Mouse (Mus musculus) liver, embryonic 13.5 days (tissue): ENCODE measurements around the gene Vps13d. TPM values are rescaled to one million over a fixed set of nuclear protein-coding genes. Genes with fewer than 3 reads are reported as not detected.

ENCODE experiments used
- ATAC-seq: fragments of 200-750 bp; cut with Nextera tagmentation; 2 replicates; pipeline ENCODE4 v1.8.0; 2017; ENCODE audit warnings: low read depth, mild to moderate bottlenecking, moderate number of reproducible peaks, moderate library complexity
- DNase-seq: peaks from one replicate; pipeline ENCODE4 v3.0.0; 2022
- H3K27ac ChIP-seq: fragments of 300-500 bp; sonication (generic); 2 replicates; pipeline ENCODE4 v1.5.1; 2015; ENCODE audit warnings: moderate library complexity, mild to moderate bottlenecking, inconsistent platforms
- H3K27me3 ChIP-seq: fragments of 300-500 bp; sonication (generic); 2 replicates; pipeline ENCODE4 v1.6.1; 2015; ENCODE audit warnings: mild to moderate bottlenecking, inconsistent platforms
- H3K36me3 ChIP-seq: fragments of 300-500 bp; sonication (generic); 2 replicates; pipeline ENCODE4 v1.6.1; 2015; ENCODE audit warnings: mild to moderate bottlenecking, inconsistent platforms
- H3K4me1 ChIP-seq: fragments of 300-500 bp; sonication (generic); replicated peaks from 2 replicates; pipeline ENCODE4 v1.6.1; 2015; ENCODE audit warnings: inconsistent platforms
- H3K4me2 ChIP-seq: fragments of 300-500 bp; sonication (generic); 2 replicates; pipeline ENCODE4 v1.6.1; 2015; ENCODE audit warnings: inconsistent platforms, mild to moderate bottlenecking, moderate library complexity
- H3K4me3 ChIP-seq: fragments of 300-500 bp; sonication (generic); replicated peaks from 2 replicates; pipeline ENCODE4 v1.5.1; 2015; ENCODE audit warnings: mild to moderate bottlenecking, inconsistent platforms
- H3K9ac ChIP-seq: fragments of 300-500 bp; sonication (generic); 2 replicates; pipeline ENCODE4 v1.6.1; 2015; ENCODE audit warnings: mild to moderate bottlenecking, inconsistent platforms
- H3K9me3 ChIP-seq: fragments of 300-500 bp; sonication (generic); replicated peaks from 2 replicates; pipeline ENCODE4 v1.6.1; 2016; ENCODE audit warnings: inconsistent platforms
- WGBS: fragments of 180-500 bp; shearing (Covaris S2); methylation state at CpG from one replicate; pipeline ENCODE4 v1.1.7; 2015; ENCODE audit not compliant: insufficient replicate concordance; 5-methylcytosine and 5-hydroxymethylcytosine counted together
- polyA plus RNA-seq: library from polyadenylated mRNA; unstranded; fragments of >200 nt; fragmentation: Nextera tagmentation; extraction: Ambion mirVana; gene quantifications from 2 replicates; pipeline ENCODE4 v1.2.1, GENCODE M21; 2015

Gene Vps13d
- polyA plus RNA-seq, 1 experiment from 2014 or later, result 3.5 TPM

DNA sequence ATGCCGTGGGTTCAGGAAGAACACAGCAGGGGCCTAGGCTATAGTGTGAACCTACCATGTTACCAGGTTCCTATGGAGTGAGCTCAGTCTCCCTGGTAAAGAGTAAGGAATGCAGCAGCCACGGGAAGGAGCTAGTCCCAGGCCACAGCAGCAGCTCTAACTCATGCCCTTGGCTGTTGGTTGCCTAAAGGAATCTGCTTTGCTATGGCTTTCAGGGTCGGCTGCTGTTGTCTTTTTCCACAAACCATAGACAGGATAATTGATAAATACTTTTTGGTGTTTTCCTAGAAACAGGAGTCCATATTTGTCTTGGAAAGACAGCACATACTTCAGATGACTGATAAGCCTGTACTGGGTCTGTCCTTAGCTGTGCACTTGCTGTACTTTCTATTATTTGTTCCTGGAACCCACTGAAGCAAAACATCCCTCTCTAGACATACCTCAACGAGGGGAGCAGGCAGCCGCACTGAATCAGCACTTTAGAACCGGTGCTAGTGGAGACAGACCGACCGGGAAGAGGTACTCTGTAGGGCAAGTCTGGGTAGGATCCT is 210.9 kb downstream of the Vps13d start:
- peaks cover 39% of the 10 kb centered on the region for H3K4me1 ChIP-seq
- H3K9me3 ChIP-seq, result no peaks in the 10 kb centered on the region
- ATAC-seq, result no peak
- H3K27ac ChIP-seq, result no peak overlapping the region
- WGBS, result 54% methylated on average over 8 of the region's 8 CpGs
- H3K4me2 ChIP-seq, result no peak overlapping the region
- no peaks in the 10 kb centered on the region for H3K27me3 ChIP-seq
- no peak overlapping the region for H3K4me3 ChIP-seq
- H3K36me3 ChIP-seq, result no peaks in the 10 kb centered on the region
- DNase-seq, result no peak
- H3K9ac ChIP-seq, result no peak overlapping the region

DNA sequence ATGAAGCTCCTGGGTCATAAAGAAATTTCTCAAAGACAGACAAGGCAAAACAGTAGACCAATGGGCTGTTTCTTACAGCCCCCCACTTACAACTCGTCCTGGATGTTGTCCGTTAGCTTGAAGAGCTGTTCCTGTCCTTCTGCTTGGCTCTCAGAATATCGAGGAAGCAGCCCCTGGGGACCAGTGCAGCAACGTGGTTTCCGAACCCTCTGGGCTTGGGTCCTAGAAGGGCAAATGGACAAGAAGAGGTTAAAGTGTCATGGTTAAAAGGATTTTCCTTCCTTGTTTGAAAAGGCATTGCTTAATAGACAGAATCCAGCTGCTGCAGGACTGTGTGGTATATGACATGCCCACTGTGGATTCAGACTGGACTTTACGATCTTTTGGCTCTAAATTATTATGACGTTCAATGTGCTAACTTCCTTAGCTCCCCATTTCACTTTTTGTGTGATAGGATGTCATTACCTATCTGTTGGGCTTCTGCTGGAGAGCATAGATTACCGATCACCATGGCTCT is 211.5 kb downstream of the Vps13d start:
- H3K36me3 ChIP-seq, result no peaks in the 10 kb centered on the region
- H3K9ac ChIP-seq, result no peak overlapping the region
- WGBS, result 72% methylated on average over 8 of the region's 8 CpGs
- no peak overlapping the region for H3K4me2 ChIP-seq
- no peaks in the 10 kb centered on the region for H3K27me3 ChIP-seq
- ATAC-seq, result no peak
- no peaks in the 10 kb centered on the region for H3K9me3 ChIP-seq
- DNase-seq, result no peak
- H3K4me3 ChIP-seq, result no peak overlapping the region
- H3K4me1 ChIP-seq, result peaks cover 35% of the 10 kb centered on the region
- no peak overlapping the region for H3K27ac ChIP-seq

DNA sequence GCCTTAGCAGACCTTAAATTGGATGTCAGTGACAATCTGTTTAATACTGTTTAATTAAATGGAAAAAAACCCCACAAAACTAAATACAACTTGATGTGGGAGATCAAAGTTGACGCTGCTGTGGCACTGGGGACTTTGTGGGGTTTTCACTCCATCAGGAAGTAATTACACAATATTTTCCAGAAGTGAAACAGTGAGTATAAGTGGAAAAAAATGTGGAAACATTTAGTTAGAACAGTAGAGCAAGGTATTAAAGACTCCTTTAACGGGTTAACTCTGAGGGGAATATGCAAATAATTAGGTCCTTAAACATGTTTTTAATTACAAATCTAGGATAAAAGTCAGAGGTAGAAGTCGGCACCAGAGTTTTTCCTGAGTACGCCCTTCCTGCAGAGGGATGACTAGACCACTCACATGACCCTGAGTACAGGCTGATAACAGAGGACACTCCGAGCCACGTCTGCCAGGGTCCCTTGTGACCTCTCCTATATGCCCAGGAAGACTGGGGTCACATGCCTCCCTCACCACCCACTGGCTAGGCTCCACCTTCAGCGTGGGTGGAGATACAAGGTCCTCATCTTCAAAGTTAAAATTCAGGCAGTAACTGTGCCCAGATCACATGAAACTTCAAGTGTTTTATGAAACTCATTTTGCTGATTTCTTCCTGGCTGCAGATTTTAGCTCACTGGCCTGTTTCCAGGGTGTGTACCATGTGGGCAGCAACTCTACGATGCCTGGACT is 213.8 kb downstream of the Vps13d start:
- DNase-seq, result peak; percentile 72
- Histone ChIP-seq H3K27me3 (no peaks in the 10 kb centered on the region), H3K9me3 (no peaks in the 10 kb centered on the region), H3K4me3 (no peak overlapping the region), H3K36me3 (peaks cover 6% of the 10 kb centered on the region), H3K4me2 (no peak overlapping the region), H3K4me1 (peaks cover 40% of the 10 kb centered on the region), H3K9ac (no peak overlapping the region), H3K27ac (0 out of 2 replicates have a peak overlapping the region, but pooled peaks have one; percentile 6)
- 42% methylated on average over 8 of the region's 8 CpGs for WGBS
- peak; percentile 61 for ATAC-seq

DNA sequence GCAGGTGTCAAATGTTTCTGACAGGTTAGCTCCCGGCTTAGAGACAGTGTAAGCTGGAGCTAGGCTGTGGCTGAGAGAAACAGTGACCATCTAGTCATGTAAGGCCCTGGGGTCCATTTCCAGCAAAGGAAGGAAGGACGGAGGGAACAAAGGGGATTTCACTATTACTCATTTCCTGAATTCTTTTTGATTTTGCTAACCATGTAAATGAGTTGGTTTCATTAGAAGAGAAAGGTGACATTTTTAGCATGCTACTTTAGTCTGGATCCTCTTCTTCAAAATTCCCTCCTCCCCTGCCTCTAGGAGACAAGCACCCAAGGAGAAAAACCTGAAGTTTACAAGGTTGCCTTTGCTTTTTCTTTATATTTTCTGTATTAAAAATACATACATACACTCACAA is 214.7 kb downstream of the Vps13d start:
- H3K4me2 ChIP-seq, result no peak overlapping the region
- no peak overlapping the region for H3K4me3 ChIP-seq
- no peak overlapping the region for H3K9ac ChIP-seq
- peaks cover 40% of the 10 kb centered on the region for H3K4me1 ChIP-seq
- no peak for DNase-seq
- peaks cover 7% of the 10 kb centered on the region for H3K36me3 ChIP-seq
- WGBS, result 62% methylated on average over 2 of the region's 2 CpGs
- H3K9me3 ChIP-seq, result no peaks in the 10 kb centered on the region
- no peak overlapping the region for H3K27ac ChIP-seq
- ATAC-seq, result no peak
- H3K27me3 ChIP-seq, result no peaks in the 10 kb centered on the region

DNA sequence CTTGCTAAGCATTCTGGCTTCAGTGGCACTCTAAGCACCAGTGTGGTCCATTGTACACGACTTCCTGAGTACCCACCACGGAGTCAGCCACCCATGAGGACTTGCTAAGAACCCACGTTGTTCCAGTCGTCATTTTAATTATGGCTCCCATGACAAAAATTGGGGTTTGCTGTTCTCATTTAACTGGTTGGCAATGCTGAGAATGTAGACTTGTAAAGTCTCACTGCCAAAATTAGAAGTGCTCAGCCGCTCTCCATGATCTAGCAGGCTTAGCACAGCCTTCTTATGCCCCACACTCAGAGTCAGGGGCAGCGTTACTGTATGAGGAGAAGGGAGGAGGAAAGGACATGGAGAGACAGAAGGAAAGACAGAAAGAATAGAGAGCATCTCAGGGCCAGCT is 216.8 kb downstream of the Vps13d start:
- peaks cover 27% of the 10 kb centered on the region for H3K4me1 ChIP-seq
- H3K4me2 ChIP-seq, result no peak overlapping the region
- 78% methylated on average over 6 of the region's 6 CpGs for WGBS
- H3K27me3 ChIP-seq, result no peaks in the 10 kb centered on the region
- peaks cover 10% of the 10 kb centered on the region for H3K36me3 ChIP-seq
- H3K4me3 ChIP-seq, result no peak overlapping the region
- no peak overlapping the region for H3K9ac ChIP-seq
- ATAC-seq, result no peak
- no peak overlapping the region for H3K27ac ChIP-seq
- no peak for DNase-seq
- H3K9me3 ChIP-seq, result no peaks in the 10 kb centered on the region

DNA sequence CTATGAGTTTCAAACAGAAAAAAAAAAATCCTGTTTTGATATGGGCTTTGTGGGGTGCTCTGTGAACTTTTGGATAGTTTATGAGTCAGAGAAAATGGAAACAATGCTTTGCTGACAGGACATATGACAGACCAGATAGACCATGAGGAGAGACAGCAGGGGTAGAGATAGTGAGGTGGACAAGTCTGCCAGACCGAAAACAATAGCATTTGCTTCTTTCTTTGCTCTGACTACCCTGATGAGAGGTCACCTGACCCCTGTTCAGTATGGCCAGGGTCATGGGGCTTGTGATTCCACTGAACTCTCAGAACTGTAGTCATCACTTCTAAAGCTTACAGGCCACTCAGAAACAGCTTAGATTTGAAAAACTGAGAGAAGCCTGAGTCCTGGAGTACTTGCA is 217.7 kb downstream of the Vps13d start:
- Histone ChIP-seq H3K9me3 (no peaks in the 10 kb centered on the region), H3K9ac (no peak overlapping the region), H3K4me1 (peaks cover 27% of the 10 kb centered on the region), H3K36me3 (peaks cover 15% of the 10 kb centered on the region), H3K4me2 (no peak overlapping the region), H3K27me3 (no peaks in the 10 kb centered on the region), H3K27ac (no peak overlapping the region), H3K4me3 (no peak overlapping the region)
- no peak for DNase-seq
- ATAC-seq, result no peak
- 54% methylated on average over 1 of the region's 1 CpGs for WGBS

DNA sequence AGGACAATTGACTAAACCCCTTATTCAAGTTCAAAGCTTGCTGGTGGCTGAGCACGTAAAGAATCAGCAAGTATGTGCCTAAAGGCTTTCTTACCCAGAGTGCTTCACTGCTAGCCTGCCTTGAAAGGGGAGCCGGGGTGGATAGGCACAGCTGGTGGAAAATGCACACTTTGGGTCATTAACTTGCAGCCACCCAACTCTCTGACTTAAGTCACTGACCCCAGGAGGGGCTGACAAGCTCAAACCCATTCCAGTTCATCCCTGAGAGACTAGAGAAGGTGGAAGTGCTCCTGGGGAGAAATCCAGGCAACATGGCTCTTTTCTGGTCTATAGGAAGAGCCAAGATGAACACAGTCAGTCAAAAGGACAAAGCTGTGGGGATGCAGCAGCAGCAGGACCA is 219.3 kb downstream of the Vps13d start:
- 76% methylated on average over 2 of the region's 2 CpGs for WGBS
- ATAC-seq (no peak), DNase-seq (no peak)
- H3K27ac ChIP-seq, result no peak overlapping the region
- no peaks in the 10 kb centered on the region for H3K9me3 ChIP-seq
- no peak overlapping the region for H3K4me2 ChIP-seq
- no peak overlapping the region for H3K9ac ChIP-seq
- no peaks in the 10 kb centered on the region for H3K27me3 ChIP-seq
- H3K4me1 ChIP-seq, result peaks cover 16% of the 10 kb centered on the region
- H3K4me3 ChIP-seq, result no peak overlapping the region
- H3K36me3 ChIP-seq, result peaks cover 15% of the 10 kb centered on the region

DNA sequence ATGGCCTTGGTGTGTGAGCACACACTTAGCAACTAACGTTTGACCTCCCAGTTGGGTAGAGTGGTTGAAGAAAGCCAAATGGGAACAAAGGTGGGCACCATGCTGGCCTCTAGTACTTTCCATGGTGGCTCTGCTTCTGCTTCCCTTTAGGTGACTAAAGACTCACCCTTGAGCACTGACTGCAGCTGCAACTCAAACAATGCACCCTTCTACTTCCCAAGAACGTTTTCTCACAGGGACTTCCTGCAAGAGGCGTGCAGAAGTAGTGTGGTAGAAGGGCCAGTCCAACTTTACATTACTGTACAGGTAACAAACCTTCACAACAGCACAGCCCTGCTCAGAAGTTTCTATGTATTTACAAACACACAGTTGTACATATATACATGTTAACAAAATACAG is 220.3 kb downstream of the Vps13d start:
- no peak for DNase-seq
- no peaks in the 10 kb centered on the region for H3K9me3 ChIP-seq
- H3K27me3 ChIP-seq, result no peaks in the 10 kb centered on the region
- peaks cover 7% of the 10 kb centered on the region for H3K4me1 ChIP-seq
- no peak overlapping the region for H3K9ac ChIP-seq
- no peak overlapping the region for H3K4me3 ChIP-seq
- 49% methylated on average over 3 of the region's 3 CpGs for WGBS
- H3K36me3 ChIP-seq, result peaks cover 20% of the 10 kb centered on the region
- H3K27ac ChIP-seq, result 0 out of 2 replicates have a peak overlapping the region, but pooled peaks have one; percentile 6
- no peak overlapping the region for H3K4me2 ChIP-seq
- no peak for ATAC-seq

DNA sequence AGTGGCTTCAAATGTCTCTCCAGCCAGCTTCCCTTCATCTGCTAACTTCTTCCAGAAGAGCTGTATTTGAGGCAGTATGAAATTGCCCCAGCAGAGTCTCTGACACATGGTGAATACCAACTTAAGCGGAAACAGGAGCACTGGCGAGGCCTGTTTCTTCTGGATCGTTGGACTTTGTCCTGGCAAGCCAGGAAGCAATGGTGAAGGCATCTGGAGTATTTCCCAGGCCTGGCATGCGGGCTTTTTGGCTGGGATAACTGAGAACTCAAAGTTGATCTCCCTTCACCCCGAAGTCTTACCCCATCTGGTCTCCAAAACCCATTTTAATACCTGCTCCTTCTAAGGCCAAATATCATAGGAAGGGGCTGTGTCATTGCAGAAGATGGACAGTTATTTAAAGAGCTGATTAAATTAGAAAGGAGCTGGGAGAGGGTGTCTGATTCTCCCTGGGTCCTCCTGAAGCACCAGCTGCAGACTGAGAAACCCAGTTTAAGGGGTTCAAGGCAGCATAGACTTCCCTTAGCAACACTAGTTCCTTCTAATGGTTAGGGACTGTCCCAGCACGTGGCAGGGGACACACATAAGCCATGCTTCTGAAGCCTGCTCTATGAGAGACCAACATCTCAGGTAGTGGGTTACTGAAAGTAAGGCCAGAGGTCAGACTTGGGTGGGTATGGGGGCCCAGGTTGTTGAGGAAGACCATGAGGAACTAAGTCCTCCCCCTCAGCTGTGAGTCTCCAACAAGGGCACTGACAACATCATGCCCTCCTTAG is 221.7 kb downstream of the Vps13d start:
- no peaks in the 10 kb centered on the region for H3K27me3 ChIP-seq
- H3K9ac ChIP-seq, result no peak overlapping the region
- ATAC-seq, result no peak
- H3K4me1 ChIP-seq, result peaks cover 5% of the 10 kb centered on the region; the same call in 1 of the 2 replicates
- 78% methylated on average over 6 of the region's 6 CpGs for WGBS
- no peak overlapping the region for H3K27ac ChIP-seq
- H3K36me3 ChIP-seq, result peaks cover 20% of the 10 kb centered on the region
- DNase-seq, result no peak
- no peak overlapping the region for H3K4me2 ChIP-seq
- no peaks in the 10 kb centered on the region for H3K9me3 ChIP-seq
- no peak overlapping the region for H3K4me3 ChIP-seq

DNA sequence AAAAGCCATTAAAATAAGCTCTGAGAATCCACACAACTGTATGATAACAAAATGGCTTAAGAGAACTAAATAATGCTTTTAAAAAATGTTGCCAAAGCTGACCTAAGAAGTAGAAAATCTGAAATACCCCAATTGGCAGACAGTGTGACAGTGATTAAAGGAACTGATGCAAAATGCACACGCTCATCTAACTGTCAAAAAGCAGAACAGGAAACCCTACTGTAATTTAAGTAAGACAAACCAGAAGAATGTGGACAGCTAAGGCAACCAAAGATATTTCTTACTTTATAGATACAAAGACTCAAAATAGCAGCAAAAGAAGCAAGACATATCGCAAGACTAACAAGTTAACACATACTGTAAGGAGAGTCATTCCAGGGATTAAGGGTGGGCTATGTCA is 223.8 kb downstream of the Vps13d start:
- no peak for ATAC-seq
- DNase-seq, result no peak
- no peak overlapping the region for H3K9ac ChIP-seq
- H3K4me1 ChIP-seq, result no peaks in the 10 kb centered on the region
- WGBS, result 72% methylated on average over 2 of the region's 2 CpGs
- no peaks in the 10 kb centered on the region for H3K27me3 ChIP-seq
- H3K4me2 ChIP-seq, result no peak overlapping the region
- peaks cover 13% of the 10 kb centered on the region for H3K36me3 ChIP-seq
- no peaks in the 10 kb centered on the region for H3K9me3 ChIP-seq
- H3K27ac ChIP-seq, result no peak overlapping the region
- no peak overlapping the region for H3K4me3 ChIP-seq

DNA sequence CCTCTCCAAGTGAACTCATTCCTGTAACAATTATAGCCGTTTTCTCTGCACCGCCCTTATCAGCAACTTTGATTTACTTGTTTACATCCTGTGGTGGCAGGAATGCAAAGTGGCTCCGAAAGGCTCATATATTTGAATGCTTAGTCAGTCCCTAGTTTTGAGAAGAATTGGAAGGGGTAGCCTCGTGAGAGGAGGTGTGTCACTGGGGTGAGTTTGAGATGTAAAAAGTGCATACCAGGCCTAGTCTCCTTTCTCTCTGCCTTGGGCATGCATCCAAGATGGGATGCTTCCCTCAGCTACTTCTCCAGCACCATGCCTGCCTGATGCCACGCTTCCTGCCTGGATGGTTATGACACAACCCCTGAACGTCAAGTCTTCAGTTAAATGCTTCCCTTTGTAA is 225.8 kb downstream of the Vps13d start:
- DNase-seq, result no peak
- WGBS, result 56% methylated on average over 6 of the region's 6 CpGs
- Histone ChIP-seq H3K4me1 (no peaks in the 10 kb centered on the region), H3K27ac (no peak overlapping the region), H3K9me3 (no peaks in the 10 kb centered on the region), H3K27me3 (no peaks in the 10 kb centered on the region), H3K36me3 (peaks cover 10% of the 10 kb centered on the region), H3K4me3 (no peak overlapping the region), H3K4me2 (no peak overlapping the region), H3K9ac (no peak overlapping the region)
- no peak for ATAC-seq
